Mouse (Mus musculus) layer of hippocampus, adult 8-10 months (tissue): Measurements from ENCODE around the gene Krtcap2. TPM values are rescaled to one million over a fixed set of nuclear protein-coding genes. Genes with fewer than 3 reads are reported as not detected.
"Not testable (repeated sequence)": the region's sequence is repeated elsewhere in the genome, so short reads cannot be mapped to it uniquely, and the experiment has no call there.

Experiments used
- DNase-seq, 2 experiments: peaks; one replicate each; pipeline ENCODE4 v3.0.0; 2022; ENCODE audit warnings: low spot score in 2 of 2
- total RNA-seq, 4 experiments: library from RNA; stranded (reverse); gene quantifications; 2 replicates each; pipeline ENCODE4 v1.2.4; 2022

The Krtcap2 gene
- 10 to 100 TPM; 73.9 to 82.9 (median 79.4) TPM for total RNA-seq

- DNase-seq: no peak
Measured at GRCm38 (mm10) chr3:89245688-89246171, at the start of gene Krtcap2. Krtcap2 (plus strand) TSS chr3:89245966.

- peak; percentile 79 to 83 for DNase-seq
Measured at GRCm38 (mm10) chr3:89195979-89196877, 49.5 kb upstream of the Krtcap2 start.

DNA sequence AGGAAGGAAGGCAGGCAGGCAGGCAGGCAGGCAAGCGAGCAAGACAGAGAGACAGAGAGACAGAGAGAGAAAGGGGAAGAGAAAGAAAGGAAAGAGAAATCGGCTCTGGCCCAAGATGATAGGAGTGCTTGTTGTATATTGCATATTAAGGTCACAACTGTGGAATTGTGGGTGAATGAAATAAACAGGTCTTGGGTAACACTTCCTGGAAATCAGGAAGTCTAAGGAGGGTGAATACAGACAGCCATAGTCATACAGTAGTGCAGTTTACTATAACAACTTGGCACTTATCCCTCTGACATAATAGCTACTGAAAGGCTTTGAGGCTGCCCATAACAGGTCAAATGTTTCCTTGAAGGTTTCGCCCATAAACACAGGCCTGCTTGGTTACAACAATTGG lies 45.9 kb upstream of the Krtcap2 start:
- DNase-seq: no peak

- DNase-seq: peak; percentile 81 to 88
Measured at GRCm38 (mm10) chr3:89202253-89203141, 43.3 kb upstream of the Krtcap2 start, which contains the start of gene Gba. Gba (plus strand) TSS chr3:89202928.

GRCm38 (mm10) chr3:89203142-89203514 lies 42.6 kb upstream of the Krtcap2 start:
- no peak for DNase-seq

DNA sequence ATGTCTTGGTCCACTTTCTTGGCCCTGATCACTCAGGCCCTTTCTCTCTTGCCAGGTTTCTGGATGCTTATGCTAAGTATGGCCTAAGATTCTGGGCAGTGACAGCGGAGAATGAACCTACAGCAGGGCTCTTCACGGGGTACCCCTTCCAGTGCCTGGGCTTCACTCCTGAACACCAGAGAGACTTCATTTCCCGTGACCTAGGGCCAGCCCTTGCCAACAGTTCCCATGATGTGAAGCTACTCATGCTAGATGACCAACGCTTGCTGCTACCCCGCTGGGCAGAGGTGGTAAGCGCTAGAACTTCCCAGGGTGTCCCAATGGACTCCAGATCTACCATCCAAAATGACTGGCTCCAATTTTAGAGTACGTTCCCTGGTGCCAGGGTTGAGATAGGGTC lies 39.7 kb upstream of the Krtcap2 start:
- DNase-seq: no peak

DNA sequence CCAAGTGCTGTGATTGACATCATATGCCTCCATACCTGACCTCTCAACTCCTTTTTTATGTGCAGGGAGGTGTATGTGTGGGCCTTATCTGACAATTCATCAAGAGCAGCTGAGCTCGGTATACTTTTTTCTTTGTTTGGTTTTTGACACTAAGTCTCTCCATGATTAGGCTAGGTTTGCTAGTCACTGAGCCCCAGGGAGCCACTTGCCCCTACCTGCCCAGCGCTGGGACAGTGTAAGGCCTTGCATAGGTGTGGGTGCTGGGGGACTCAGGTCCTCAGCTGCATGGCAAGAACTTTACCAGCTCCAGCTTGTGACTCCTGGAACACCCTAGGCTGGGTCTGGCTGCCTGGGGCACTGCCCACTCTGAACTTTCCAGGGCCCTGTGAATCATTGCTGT lies 39.1 kb upstream of the Krtcap2 start:
- no peak for DNase-seq

- no peak for DNase-seq
Measured at GRCm38 (mm10) chr3:89208075-89208657, 37.6 kb upstream of the Krtcap2 start.

- DNase-seq: no peak
Measured at GRCm38 (mm10) chr3:89208736-89209135, 37.0 kb upstream of the Krtcap2 start.

- DNase-seq: no peak
Measured at GRCm38 (mm10) chr3:89209731-89210130, 36.0 kb upstream of the Krtcap2 start.

DNA sequence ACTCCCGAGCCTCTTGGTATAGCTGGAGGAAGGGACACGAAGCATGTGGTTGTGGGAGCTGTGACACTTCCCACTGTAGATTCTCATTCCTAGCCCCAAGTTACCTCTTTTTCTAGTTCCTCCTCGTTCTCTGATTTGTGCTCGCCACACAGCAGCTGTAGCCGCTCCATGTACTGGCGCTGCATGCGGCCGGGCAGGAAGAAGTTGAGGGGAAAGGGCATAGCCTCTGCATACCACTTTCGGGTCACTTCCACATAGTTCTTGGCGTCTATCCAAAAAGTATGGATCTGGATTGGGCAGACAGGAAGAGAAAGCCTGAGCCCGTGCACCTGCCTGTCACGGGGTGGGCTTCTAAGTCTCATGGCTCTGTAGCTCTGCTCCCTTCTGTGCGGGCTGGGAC lies 35.6 kb upstream of the Krtcap2 start:
- DNase-seq: no peak

DNA sequence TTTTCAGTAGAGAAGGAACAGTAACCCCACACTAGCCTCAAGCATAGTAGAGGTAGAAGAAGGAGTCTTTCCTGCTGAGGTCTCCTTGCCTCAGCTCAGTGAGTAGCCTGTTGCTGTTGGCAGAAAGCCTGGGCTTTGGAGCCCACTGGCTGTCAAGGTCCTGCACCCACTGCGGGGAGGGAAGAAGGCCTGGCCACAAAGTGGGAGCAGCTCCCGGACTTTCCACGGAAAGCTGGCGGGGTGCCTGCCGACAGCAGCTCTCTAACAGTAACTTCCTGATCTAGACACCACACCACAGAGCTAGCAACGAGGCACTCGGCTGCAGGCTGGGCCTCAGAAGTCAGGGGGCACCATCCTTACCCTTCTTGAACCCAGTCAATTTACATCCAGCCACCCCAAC lies 35.0 kb upstream of the Krtcap2 start:
- no peak for DNase-seq

DNA sequence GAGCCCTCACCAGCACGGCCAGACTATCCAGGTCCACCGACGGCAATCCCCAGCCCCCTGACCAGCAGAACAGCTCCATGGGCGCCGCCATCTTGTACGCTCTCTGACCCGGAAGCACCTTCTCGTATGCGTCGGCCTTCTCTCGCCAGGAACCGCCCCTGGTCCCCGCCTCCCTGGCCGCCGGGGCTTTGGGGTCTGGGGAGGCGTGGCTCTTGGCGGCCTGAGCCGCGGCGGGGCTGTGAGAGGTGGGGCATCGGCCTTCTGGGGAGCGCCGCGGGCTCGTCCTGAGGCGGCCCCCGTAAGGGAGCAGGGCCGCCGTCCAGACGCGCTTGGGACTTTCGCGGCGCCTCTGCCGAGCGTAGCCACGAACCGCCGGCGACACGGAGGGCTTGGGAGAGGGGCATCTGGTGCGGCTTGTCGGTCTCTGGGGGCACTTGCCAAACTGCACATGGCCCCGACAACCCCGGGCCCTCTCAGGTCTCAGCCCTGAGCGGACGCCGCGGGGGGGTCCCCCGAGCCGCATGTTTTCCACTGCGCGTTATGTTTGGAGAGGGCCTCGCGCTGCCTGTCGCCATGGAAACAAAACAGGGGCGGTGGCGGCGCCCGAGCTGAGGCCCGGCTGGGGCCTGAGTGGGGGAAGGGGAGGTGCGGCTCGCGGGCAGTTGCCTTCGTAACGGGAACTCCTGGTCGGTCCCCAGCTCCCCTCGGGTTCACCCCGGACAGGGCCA lies 31.8 kb upstream of the Krtcap2 start:
- DNase-seq: peak; percentile 87 to 90

GRCm38 (mm10) chr3:89214681-89215411 lies 30.9 kb upstream of the Krtcap2 start, which contains the start of gene Thbs3:
Thbs3 (plus strand) TSS chr3:89215180.
- no peak for DNase-seq

- peak; percentile 74 to 87 for DNase-seq
Measured at GRCm38 (mm10) chr3:89215853-89216252, 29.9 kb upstream of the Krtcap2 start.

DNA sequence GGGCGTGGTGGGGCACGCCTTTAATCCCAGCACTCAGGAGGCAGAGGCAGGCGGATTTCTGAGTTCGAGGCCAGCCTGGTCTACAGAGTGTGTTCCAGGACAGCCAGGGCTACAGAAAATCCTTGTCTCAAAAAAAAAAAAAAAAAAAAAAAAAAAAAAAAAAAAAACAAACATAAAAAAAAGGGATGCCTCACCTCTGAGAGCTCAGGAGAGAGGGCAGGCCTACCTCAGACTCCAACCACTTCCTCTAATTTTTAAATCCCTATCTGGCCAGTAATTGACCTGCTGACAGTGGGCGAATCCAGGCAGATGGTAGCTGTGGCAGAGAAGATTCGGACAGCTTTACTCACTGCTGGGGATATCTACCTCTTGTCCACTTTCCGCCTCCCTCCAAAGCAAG lies 29.4 kb upstream of the Krtcap2 start:
- DNase-seq: not testable (repeated sequence)

- DNase-seq: no peak
Measured at GRCm38 (mm10) chr3:89218271-89218670, 27.5 kb upstream of the Krtcap2 start.

GRCm38 (mm10) chr3:89219546-89219945 lies 26.2 kb upstream of the Krtcap2 start:
- DNase-seq: no peak

GRCm38 (mm10) chr3:89221167-89221566 lies 24.6 kb upstream of the Krtcap2 start:
- DNase-seq: no peak

DNA sequence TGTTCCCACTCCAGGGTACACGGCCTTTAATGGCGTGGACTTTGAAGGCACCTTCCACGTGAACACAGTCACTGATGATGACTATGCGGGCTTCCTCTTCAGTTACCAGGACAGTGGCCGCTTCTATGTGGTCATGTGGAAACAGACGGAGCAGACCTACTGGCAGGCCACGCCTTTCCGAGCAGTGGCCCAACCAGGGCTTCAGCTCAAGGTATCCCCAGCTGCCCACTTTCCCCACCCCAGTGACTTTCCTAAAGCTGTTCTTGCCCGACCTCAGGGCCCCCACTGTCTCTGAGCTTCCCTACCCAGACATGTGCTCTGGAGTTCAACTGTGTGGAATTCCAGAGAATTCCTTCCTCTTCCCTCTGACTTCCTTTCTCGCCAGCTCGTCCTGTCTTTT lies 21.0 kb upstream of the Krtcap2 start:
- no peak for DNase-seq
